In the genomic region with DNA sequence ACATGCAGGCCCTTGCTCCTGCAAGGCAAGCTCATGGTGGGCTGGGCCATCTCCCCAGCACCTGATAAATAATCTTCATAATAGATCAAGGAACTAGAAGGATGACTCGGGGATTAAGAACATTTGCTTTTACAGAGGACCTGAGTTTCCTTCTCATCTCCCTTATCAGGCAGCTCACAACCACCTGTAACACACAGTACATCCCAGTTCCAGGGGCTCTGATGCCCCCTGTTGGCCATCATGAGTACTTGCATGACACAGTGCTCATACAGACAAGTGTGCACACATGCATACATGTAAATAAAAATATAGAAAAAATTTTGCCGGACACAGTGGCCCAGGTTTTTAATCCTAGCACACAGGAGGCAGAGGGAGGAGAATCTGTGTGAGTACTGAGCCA, we compare ENCODE assay signal across 12 mouse cellular contexts. TPM values are rescaled to one million over a fixed set of nuclear protein-coding genes. Genes with fewer than 3 reads are reported as not detected.
DNase-seq lines count a peak whose midpoint lies in the region; ATAC-seq and TF ChIP-seq lines count a peak whose summit lies in the region.
"Had no signal": no experiment of that assay in that cellular context is flagged by ENCODE, and none has a peak within 500 bp of the region (broad histone marks: within the 10 kb centered on the region; RNA-seq: fewer than 3 reads in every experiment).

No protein-coding gene starts in this region.

- no peak overlapping the region for H3K9ac ChIP-seq in lung, embryonic 14.5 days
- no peak overlapping the region for H3K9ac ChIP-seq in stomach, postnatal 0 days (ENCODE audit: low read length)
- H3K9ac ChIP-seq: embryonic facial prominence, embryonic 15.5 days; liver, embryonic 15.5 days; neural tube, embryonic 13.5 days; stomach, embryonic 15.5 days had no signal

- no peak for TF ChIP-seq EP300 in stomach, postnatal 0 days (optimal IDR thresholded peaks at IDR 0.05)

- no peaks in the 10 kb centered on the region for H3K9me3 ChIP-seq in lung, embryonic 14.5 days (ENCODE audit: low read depth, low read length)
- no peaks in the 10 kb centered on the region for H3K9me3 ChIP-seq in stomach, postnatal 0 days (ENCODE audit: control insufficient read depth, low read length)
- H3K9me3 ChIP-seq: embryonic facial prominence, embryonic 15.5 days; liver, embryonic 15.5 days; stomach, embryonic 15.5 days had no signal

- H3K27ac ChIP-seq in lung, embryonic 14.5 days (ENCODE audit: low read depth): no peak overlapping the region
- no peak overlapping the region for H3K27ac ChIP-seq in cortical plate, adult 2 months (ENCODE audit: insufficient read depth, low read length)
- H3K27ac ChIP-seq in stomach, postnatal 0 days (replicated peaks): no peak overlapping the region
- H3K27ac ChIP-seq: embryonic facial prominence, embryonic 15.5 days; liver, embryonic 15.5 days; neural tube, embryonic 13.5 days; stomach, embryonic 15.5 days had no signal

- peak; percentile 66 for TF ChIP-seq CTCF in lung, embryonic 14.5 days (IDR thresholded peaks at IDR 0.05; ENCODE audit: low read depth)
- peak; percentile 50 for TF ChIP-seq CTCF in cortical plate, adult 2 months (IDR thresholded peaks at IDR 0.05; ENCODE audit: extremely low read depth, insufficient read depth, low read length)
- TF ChIP-seq CTCF in stomach, postnatal 0 days (IDR thresholded peaks at IDR 0.05; ENCODE audit: low read depth): peak; percentile 65

- no peak overlapping the region for H3K4me2 ChIP-seq in lung, embryonic 14.5 days
- no peak overlapping the region for H3K4me2 ChIP-seq in stomach, postnatal 0 days (replicated peaks; ENCODE audit: low read depth)
- H3K4me2 ChIP-seq: embryonic facial prominence, embryonic 15.5 days; liver, embryonic 15.5 days; neural tube, embryonic 13.5 days; stomach, embryonic 15.5 days had no signal

- no peaks in the 10 kb centered on the region for H3K4me1 ChIP-seq in lung, embryonic 14.5 days (ENCODE audit: insufficient read depth)
- H3K4me1 ChIP-seq in cortical plate, adult 2 months (ENCODE audit: control insufficient read depth, insufficient read depth, low read length): no peaks in the 10 kb centered on the region
- no peaks in the 10 kb centered on the region for H3K4me1 ChIP-seq in stomach, postnatal 0 days (replicated peaks; ENCODE audit: control insufficient read depth, insufficient read depth)
- H3K4me1 ChIP-seq: embryonic facial prominence, embryonic 15.5 days; neural tube, embryonic 13.5 days; stomach, embryonic 15.5 days had no signal

- ATAC-seq in CD4-positive, CD25-positive, alpha-beta regulatory T cell, adult 4 months: no peak
- ATAC-seq in lung, embryonic 14.5 days (ENCODE audit: insufficient read depth): no peak
- no peak for ATAC-seq in stomach, postnatal 0 days (ENCODE audit: low FRiP score, low TSS enrichment)

- no peak overlapping the region for H3K4me3 ChIP-seq in lung, embryonic 14.5 days (ENCODE audit: low read depth, low read length)
- no peak overlapping the region for H3K4me3 ChIP-seq in cortical plate, adult 2 months (ENCODE audit: insufficient read depth, low read length)
- no peak overlapping the region for H3K4me3 ChIP-seq in stomach, postnatal 0 days (ENCODE audit: low read depth, low read length)
- H3K4me3 ChIP-seq: embryonic facial prominence, embryonic 15.5 days; liver, embryonic 15.5 days; neural tube, embryonic 13.5 days; stomach, embryonic 15.5 days had no signal

- H3K27me3 ChIP-seq in lung, embryonic 14.5 days (ENCODE audit: insufficient read depth, low read length): no peaks in the 10 kb centered on the region
- H3K27me3 ChIP-seq in stomach, postnatal 0 days (ENCODE audit: control insufficient read depth, insufficient read depth, low read length): no peaks in the 10 kb centered on the region
- H3K27me3 ChIP-seq: embryonic facial prominence, embryonic 15.5 days; liver, embryonic 15.5 days; neural tube, embryonic 13.5 days; stomach, embryonic 15.5 days had no signal

- WGBS in lung, embryonic 14.5 days: 76% methylated on average over 2 of the region's 2 CpGs
- WGBS in stomach, postnatal 0 days: 74% methylated on average over 2 of the region's 2 CpGs

- no peak for TF ChIP-seq POLR2A in cortical plate, adult 2 months (IDR thresholded peaks at IDR 0.05; ENCODE audit: extremely low read depth, insufficient read depth, low read length)

- no peaks in the 10 kb centered on the region for H3K36me3 ChIP-seq in lung, embryonic 14.5 days (ENCODE audit: insufficient read depth)
- H3K36me3 ChIP-seq in stomach, postnatal 0 days (ENCODE audit: control insufficient read depth, insufficient read depth, low read length): no peaks in the 10 kb centered on the region
- H3K36me3 ChIP-seq: embryonic facial prominence, embryonic 15.5 days; liver, embryonic 15.5 days; neural tube, embryonic 13.5 days; stomach, embryonic 15.5 days had no signal

- DNase-seq in CD4-positive, CD25-positive, alpha-beta regulatory T cell, adult 2 months (ENCODE audit: low read depth, low spot score): peak; percentile 59
- DNase-seq in lung, embryonic 14.5 days: peak; percentile 37
- no peak for DNase-seq in lung, postnatal 25 days (ENCODE audit: low spot score)
- DNase-seq in stomach, postnatal 0 days (ENCODE audit: low spot score): peak; percentile 20
- DNase-seq in urinary bladder, adult 18-20 months (ENCODE audit: low spot score in 2 of 2): no peak
- DNase-seq in right cerebral cortex, postnatal 25 days: no peak

RNA-seq across cellular contexts. Expression of gene Gtf2ird1, which starts 17.4 kb away (rescaled TPM):
- polyA plus RNA-seq in CD4-positive, CD25-positive, alpha-beta regulatory T cell, adult 4 months (2017; shearing (Covaris generic)): 1 to 10 TPM; 6.0 to 8.0 TPM
- 82.5 and 85.6 TPM in 2 replicates for polyA plus RNA-seq in lung, embryonic 14.5 days (2014; fragmentation: Nextera tagmentation; extraction: Ambion mirVana)
- 31.2 and 31.9 TPM in 2 replicates for polyA plus RNA-seq in cortical plate, adult 2 months (2012; rRNA removed)
- 42.4 and 47.0 TPM in 2 replicates for polyA plus RNA-seq in stomach, postnatal 0 days (2015; fragmentation: Nextera tagmentation; extraction: Ambion mirVana)

Comparison
In these comparisons a context has a peak if more than half of its experiments do, and no peak if none do; other contexts are left out.
1. DNase-seq: peak in CD4-positive, CD25-positive, alpha-beta regulatory T cell, adult 2 months (single experiment), lung, embryonic 14.5 days (single experiment) and stomach, postnatal 0 days (single experiment); none in lung, postnatal 25 days (single experiment), urinary bladder, adult 18-20 months (0 of 2) and right cerebral cortex, postnatal 25 days (single experiment).
2. Peak in every context shown above with its lines, with median percentiles within 50 percentile points of each other: CTCF ChIP-seq.